Mouse (Mus musculus): ENCODE measurements around the gene Cebpa. TPM values are rescaled to one million over a fixed set of nuclear protein-coding genes. Genes with fewer than 3 reads are reported as not detected.

The Cebpa gene
- polyA plus RNA-seq, 1 experiment from 2014 or later = 0.43 TPM

GRCm38 (mm10) chr7:35124216-35124615, 5.1 kb downstream of the Cebpa start:
- Histone ChIP-seq H3K9ac (ENCODE audit: low read depth, low read length) (no peak overlapping the region), H3K27me3 (ENCODE audit: control insufficient read depth, insufficient read depth, low read length) (peaks cover 38% of the 10 kb centered on the region), H3K27ac (ENCODE audit: low read depth, low read length) (no peak overlapping the region), H3K4me3 (ENCODE audit: low read depth, low read length) (no peak overlapping the region), H3K4me2 (replicated peaks; ENCODE audit: low read depth, low read length) (no peak overlapping the region), H3K4me1 (replicated peaks; ENCODE audit: control insufficient read depth, insufficient read depth, low read length) (peaks cover 6% of the 10 kb centered on the region; the same call in 1 of the 2 replicates), H3K36me3 (ENCODE audit: control insufficient read depth, insufficient read depth, low read length) (no peaks in the 10 kb centered on the region), H3K9me3 (ENCODE audit: control insufficient read depth, low read length) (no peaks in the 10 kb centered on the region)
- DNase-seq (ENCODE audit: low spot score) (no peak), ATAC-seq (ENCODE audit: low FRiP score) (no peak)
- 52% methylated on average over 5 of the region's 5 CpGs for WGBS

GRCm38 (mm10) chr7:35124745-35125144, 5.7 kb downstream of the Cebpa start:
- Histone ChIP-seq H3K4me1 (replicated peaks; ENCODE audit: control insufficient read depth, insufficient read depth, low read length) (peaks cover 6% of the 10 kb centered on the region; the same call in 1 of the 2 replicates), H3K9me3 (ENCODE audit: control insufficient read depth, low read length) (no peaks in the 10 kb centered on the region), H3K36me3 (ENCODE audit: control insufficient read depth, insufficient read depth, low read length) (no peaks in the 10 kb centered on the region), H3K4me3 (ENCODE audit: low read depth, low read length) (no peak overlapping the region), H3K27me3 (ENCODE audit: control insufficient read depth, insufficient read depth, low read length) (peaks cover 33% of the 10 kb centered on the region), H3K27ac (ENCODE audit: low read depth, low read length) (no peak overlapping the region), H3K9ac (ENCODE audit: low read depth, low read length) (no peak overlapping the region), H3K4me2 (replicated peaks; ENCODE audit: low read depth, low read length) (no peak overlapping the region)
- no peak for ATAC-seq (ENCODE audit: low FRiP score)
- no peak for DNase-seq (ENCODE audit: low spot score)
- 69% methylated on average over 6 of the region's 6 CpGs for WGBS

GRCm38 (mm10) chr7:35125971-35126370, 6.9 kb downstream of the Cebpa start:
- ATAC-seq (ENCODE audit: low FRiP score) = no peak
- H3K27me3 ChIP-seq (ENCODE audit: control insufficient read depth, insufficient read depth, low read length) = peaks cover 21% of the 10 kb centered on the region
- H3K36me3 ChIP-seq (ENCODE audit: control insufficient read depth, insufficient read depth, low read length) = no peaks in the 10 kb centered on the region
- no peaks in the 10 kb centered on the region for H3K4me1 ChIP-seq (replicated peaks; ENCODE audit: control insufficient read depth, insufficient read depth, low read length)
- no peak overlapping the region for H3K27ac ChIP-seq (ENCODE audit: low read depth, low read length)
- no peak overlapping the region for H3K4me3 ChIP-seq (ENCODE audit: low read depth, low read length)
- no peak overlapping the region for H3K4me2 ChIP-seq (replicated peaks; ENCODE audit: low read depth, low read length)
- 82% methylated on average over 5 of the region's 5 CpGs for WGBS
- no peaks in the 10 kb centered on the region for H3K9me3 ChIP-seq (ENCODE audit: control insufficient read depth, low read length)
- no peak for DNase-seq (ENCODE audit: low spot score)
- H3K9ac ChIP-seq (ENCODE audit: low read depth, low read length) = no peak overlapping the region

- 81% methylated on average over 10 of the region's 10 CpGs for WGBS
- no peak overlapping the region for H3K9ac ChIP-seq (ENCODE audit: low read depth, low read length)
- no peak overlapping the region for H3K4me3 ChIP-seq (ENCODE audit: low read depth, low read length)
- H3K9me3 ChIP-seq (ENCODE audit: control insufficient read depth, low read length) = no peaks in the 10 kb centered on the region
- H3K4me2 ChIP-seq (replicated peaks; ENCODE audit: low read depth, low read length) = no peak overlapping the region
- no peak overlapping the region for H3K27ac ChIP-seq (ENCODE audit: low read depth, low read length)
- no peaks in the 10 kb centered on the region for H3K36me3 ChIP-seq (ENCODE audit: control insufficient read depth, insufficient read depth, low read length)
- ATAC-seq (ENCODE audit: low FRiP score) (no peak), DNase-seq (ENCODE audit: low spot score) (no peak)
- H3K4me1 ChIP-seq (replicated peaks; ENCODE audit: control insufficient read depth, insufficient read depth, low read length) = no peaks in the 10 kb centered on the region
- H3K27me3 ChIP-seq (ENCODE audit: control insufficient read depth, insufficient read depth, low read length) = peaks cover 11% of the 10 kb centered on the region
Measured at GRCm38 (mm10) chr7:35127001-35127400, 7.9 kb downstream of the Cebpa start.

GRCm38 (mm10) chr7:35127721-35128120, 8.6 kb downstream of the Cebpa start:
- no peak overlapping the region for H3K27ac ChIP-seq (ENCODE audit: low read depth, low read length)
- no peak for DNase-seq (ENCODE audit: low spot score)
- H3K9ac ChIP-seq (ENCODE audit: low read depth, low read length) = no peak overlapping the region
- no peaks in the 10 kb centered on the region for H3K36me3 ChIP-seq (ENCODE audit: control insufficient read depth, insufficient read depth, low read length)
- H3K27me3 ChIP-seq (ENCODE audit: control insufficient read depth, insufficient read depth, low read length) = peaks cover 4% of the 10 kb centered on the region
- H3K9me3 ChIP-seq (ENCODE audit: control insufficient read depth, low read length) = no peaks in the 10 kb centered on the region
- 47% methylated on average over 6 of the region's 6 CpGs for WGBS
- H3K4me2 ChIP-seq (replicated peaks; ENCODE audit: low read depth, low read length) = no peak overlapping the region
- H3K4me3 ChIP-seq (ENCODE audit: low read depth, low read length) = no peak overlapping the region
- no peak for ATAC-seq (ENCODE audit: low FRiP score)
- H3K4me1 ChIP-seq (replicated peaks; ENCODE audit: control insufficient read depth, insufficient read depth, low read length) = no peaks in the 10 kb centered on the region

GRCm38 (mm10) chr7:35128677-35129567, 9.8 kb downstream of the Cebpa start:
- H3K4me3 ChIP-seq (ENCODE audit: low read depth, low read length) = no peak overlapping the region
- no peak overlapping the region for H3K9ac ChIP-seq (ENCODE audit: low read depth, low read length)
- no peaks in the 10 kb centered on the region for H3K36me3 ChIP-seq (ENCODE audit: control insufficient read depth, insufficient read depth, low read length)
- no peaks in the 10 kb centered on the region for H3K4me1 ChIP-seq (replicated peaks; ENCODE audit: control insufficient read depth, insufficient read depth, low read length)
- no peak for DNase-seq (ENCODE audit: low spot score)
- H3K27me3 ChIP-seq (ENCODE audit: control insufficient read depth, insufficient read depth, low read length) = 0 out of 2 replicates have a peak, but pooled peaks cover 3% of the 10 kb centered on the region
- no peak overlapping the region for H3K4me2 ChIP-seq (replicated peaks; ENCODE audit: low read depth, low read length)
- H3K9me3 ChIP-seq (ENCODE audit: control insufficient read depth, low read length) = no peaks in the 10 kb centered on the region
- WGBS = 68% methylated on average over 17 of the region's 17 CpGs
- H3K27ac ChIP-seq (ENCODE audit: low read depth, low read length) = no peak overlapping the region
- no peak for ATAC-seq (ENCODE audit: low FRiP score)

- 91% methylated on average over 13 of the region's 13 CpGs for WGBS
- Histone ChIP-seq H3K4me1 (replicated peaks; ENCODE audit: control insufficient read depth, insufficient read depth, low read length) (no peaks in the 10 kb centered on the region), H3K4me3 (ENCODE audit: low read depth, low read length) (no peak overlapping the region)
Measured at GRCm38 (mm10) chr7:35130059-35130738, 11.1 kb downstream of the Cebpa start.

GRCm38 (mm10) chr7:35130888-35131287, 11.8 kb downstream of the Cebpa start:
- Histone ChIP-seq H3K4me3 (ENCODE audit: low read depth, low read length) (no peak overlapping the region), H3K9me3 (ENCODE audit: control insufficient read depth, low read length) (no peaks in the 10 kb centered on the region), H3K36me3 (ENCODE audit: control insufficient read depth, insufficient read depth, low read length) (no peaks in the 10 kb centered on the region), H3K4me2 (replicated peaks; ENCODE audit: low read depth, low read length) (no peak overlapping the region), H3K4me1 (replicated peaks; ENCODE audit: control insufficient read depth, insufficient read depth, low read length) (no peaks in the 10 kb centered on the region), H3K27ac (ENCODE audit: low read depth, low read length) (no peak overlapping the region), H3K9ac (ENCODE audit: low read depth, low read length) (no peak overlapping the region), H3K27me3 (ENCODE audit: control insufficient read depth, insufficient read depth, low read length) (no peaks in the 10 kb centered on the region)
- WGBS = 95% methylated on average over 5 of the region's 5 CpGs
- no peak for ATAC-seq (ENCODE audit: low FRiP score)
- DNase-seq (ENCODE audit: low spot score) = no peak

More at GRCm38 (mm10) chr7:35130059-35130738, 11.1 kb downstream of the Cebpa start:
- H3K4me2 ChIP-seq (replicated peaks; ENCODE audit: low read depth, low read length) = no peak overlapping the region
- H3K36me3 ChIP-seq (ENCODE audit: control insufficient read depth, insufficient read depth, low read length) = no peaks in the 10 kb centered on the region
- ATAC-seq (ENCODE audit: low FRiP score) = no peak
- no peaks in the 10 kb centered on the region for H3K27me3 ChIP-seq (ENCODE audit: control insufficient read depth, insufficient read depth, low read length)
- H3K27ac ChIP-seq (ENCODE audit: low read depth, low read length) = no peak overlapping the region
- no peak overlapping the region for H3K9ac ChIP-seq (ENCODE audit: low read depth, low read length)
- DNase-seq (ENCODE audit: low spot score) = no peak
- H3K9me3 ChIP-seq (ENCODE audit: control insufficient read depth, low read length) = no peaks in the 10 kb centered on the region

All from hindbrain, embryonic 11.5 days (tissue).